Mouse (Mus musculus) central nervous system, embryonic 14 days (tissue): ENCODE measurements around the gene Krtap24-1. TPM values are rescaled to one million over a fixed set of nuclear protein-coding genes. Genes with fewer than 3 reads are reported as not detected.

ENCODE experiments used
- polyA plus RNA-seq: library from polyadenylated mRNA; depleted of rRNA; stranded (reverse); fragments of >200 nt; gene quantifications from 2 replicates; pipeline ENCODE4 v1.2.3, GENCODE M21; 2012; rRNA removed

Krtap24-1 gene
- polyA plus RNA-seq = not detected in 2 replicates

DNA sequence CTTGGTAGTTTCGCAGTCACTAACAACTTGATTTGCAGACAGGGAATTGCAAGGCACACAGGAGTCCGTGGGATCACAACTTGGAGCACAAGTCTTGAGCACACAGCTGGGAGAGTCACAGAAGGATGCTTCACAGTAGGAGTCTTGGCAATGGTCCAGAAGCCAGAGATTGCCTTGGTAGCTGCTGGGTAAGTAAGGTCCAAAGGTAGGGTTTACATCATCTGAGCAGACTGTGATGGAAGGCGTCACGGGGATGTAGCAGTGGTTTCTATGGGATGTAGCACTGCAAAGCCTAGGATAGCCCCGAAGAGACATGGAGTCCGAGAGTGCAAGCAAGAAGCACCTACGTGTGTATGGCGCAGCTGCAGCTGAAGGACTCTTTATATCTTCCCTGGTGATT, at the start of gene Krtap24-1:
Krtap24-1 (minus strand) TSS at position 358 of the 400 bp plus-strand sequence.

GRCm38 (mm10) chr16:88647358-88647846, 35.3 kb upstream of the Krtap24-1 start, which contains the start of gene Krtap26-1:
Gene Krtap26-1 (minus strand): TSS chr16:88647796.

GRCm38 (mm10) chr16:88627566-88627965, 15.5 kb upstream of the Krtap24-1 start, which contains the start of gene 2310079G19Rik:
Gene 2310079G19Rik (minus strand): TSS chr16:88627666.

GRCm38 (mm10) chr16:88563045-88563913, 48.8 kb downstream of the Krtap24-1 start, which contains the start of gene Cldn8:
Gene Cldn8 (minus strand): TSS chr16:88563183.

Other genes with a start within 250 kb of the Krtap24-1 start
- not detected in 2 replicates for gene Cldn17, start 105.3 kb downstream of the Krtap24-1 start, polyA plus RNA-seq
- 0.04 and 0.89 TPM in 2 replicates for gene Cldn8, start 49.1 kb downstream of the Krtap24-1 start, polyA plus RNA-seq
- gene 2310079G19Rik, start 15.4 kb upstream of the Krtap24-1 start, polyA plus RNA-seq = not detected in 2 replicates
- gene Krtap26-1, start 35.5 kb upstream of the Krtap24-1 start, polyA plus RNA-seq = not detected in 2 replicates
- gene Krtap27-1, start 59.4 kb upstream of the Krtap24-1 start, polyA plus RNA-seq = not detected in 2 replicates
- not detected in 2 replicates for gene 2310061N02Rik, start 95.7 kb upstream of the Krtap24-1 start, polyA plus RNA-seq
- gene Krtap13-1, start 116.6 kb upstream of the Krtap24-1 start, polyA plus RNA-seq = not detected in 2 replicates
- not detected in 2 replicates for gene Krtap13, start 139.4 kb upstream of the Krtap24-1 start, polyA plus RNA-seq
- gene 2310034C09Rik, start 146.6 kb upstream of the Krtap24-1 start, polyA plus RNA-seq = not detected in 2 replicates
- gene 2310057N15Rik, start 161.9 kb upstream of the Krtap24-1 start, polyA plus RNA-seq = not detected in 2 replicates
- gene Gm5965, start 165.6 kb upstream of the Krtap24-1 start, polyA plus RNA-seq = not detected in 2 replicates
- not detected in 2 replicates for gene Gm20741, start 199.9 kb upstream of the Krtap24-1 start, polyA plus RNA-seq
- not detected in 2 replicates for gene Krtap15, start 207.9 kb upstream of the Krtap24-1 start, polyA plus RNA-seq
- not detected in 2 replicates for gene Krtap14, start 213.9 kb upstream of the Krtap24-1 start, polyA plus RNA-seq